Mouse (Mus musculus) embryonic fibroblast, embryonic 13.5 days (primary cell): ENCODE measurements around the gene Fam192a. TPM values are rescaled to one million over a fixed set of nuclear protein-coding genes. Genes with fewer than 3 reads are reported as not detected.

Source experiments
- H3K27ac ChIP-seq: 2 replicates; pipeline ENCODE4 v1.5.1; 2012; ENCODE audit warnings: low read length, control low read depth, inconsistent platforms; ENCODE audit not compliant: insufficient read depth
- H3K4me1 ChIP-seq: 2 replicates; pipeline ENCODE4 v1.6.1; 2011; ENCODE audit warnings: low read length; ENCODE audit not compliant: control insufficient read depth, insufficient read depth
- H3K4me3 ChIP-seq: 2 replicates; pipeline ENCODE4 v1.5.1; 2011; ENCODE audit warnings: mild to moderate bottlenecking, control low read depth, low read length; ENCODE audit not compliant: insufficient read depth
- CTCF ChIP-seq: IDR thresholded peaks from 2 replicates; pipeline ENCODE4 v1.5.1; 2011; ENCODE audit warnings: mild to moderate bottlenecking, control low read depth, low read length, moderate library complexity, borderline replicate concordance; ENCODE audit not compliant: insufficient read depth
- POLR2A ChIP-seq: IDR thresholded peaks from 2 replicates; pipeline ENCODE4 v1.6.1; 2011; ENCODE audit warnings: low read depth, mild to moderate bottlenecking, control low read depth, low read length, moderate library complexity
- polyA plus RNA-seq: library from polyadenylated mRNA; stranded (reverse); fragments of >200 nt; gene quantifications from 2 replicates; pipeline ENCODE4 v1.2.4, GENCODE M21; 2011; ENCODE audit warnings: low read depth; ENCODE audit not compliant: missing spikeins, insufficient read length

The Fam192a gene
- polyA plus RNA-seq, 1 experiment = 54.9 TPM

- no peak overlapping the region for H3K4me3 ChIP-seq
- TF ChIP-seq CTCF = no peak
- no peak for TF ChIP-seq POLR2A
- no peak overlapping the region for H3K27ac ChIP-seq
- H3K4me1 ChIP-seq = peaks cover 9% of the 10 kb centered on the region; the same call in 1 of the 2 replicates
Measured at GRCm38 (mm10) chr8:94552696-94553095, 49.1 kb downstream of the Fam192a start.

GRCm38 (mm10) chr8:94551471-94552422 lies 50.0 kb downstream of the Fam192a start:
- Histone ChIP-seq H3K27ac (no peak overlapping the region), H3K4me1 (no peaks in the 10 kb centered on the region)
- TF ChIP-seq CTCF (no peak), POLR2A (no peak)

GRCm38 (mm10) chr8:94549998-94550397 lies 51.8 kb downstream of the Fam192a start:
- Histone ChIP-seq H3K27ac (no peak overlapping the region), H3K4me1 (no peaks in the 10 kb centered on the region), H3K4me3 (no peak overlapping the region)
- TF ChIP-seq POLR2A (no peak), CTCF (no peak)

More at GRCm38 (mm10) chr8:94551471-94552422, 50.0 kb downstream of the Fam192a start:
- H3K4me3 ChIP-seq = no peak overlapping the region

GRCm38 (mm10) chr8:94549482-94549881 lies 52.3 kb downstream of the Fam192a start:
- TF ChIP-seq POLR2A = no peak
- no peak for TF ChIP-seq CTCF
- Histone ChIP-seq H3K4me3 (no peak overlapping the region), H3K4me1 (no peaks in the 10 kb centered on the region), H3K27ac (no peak overlapping the region)

- no peak for TF ChIP-seq CTCF
- TF ChIP-seq POLR2A = no peak
- no peaks in the 10 kb centered on the region for H3K4me1 ChIP-seq
- no peak overlapping the region for H3K27ac ChIP-seq
- H3K4me3 ChIP-seq = no peak overlapping the region
Measured at GRCm38 (mm10) chr8:94549041-94549440, 52.8 kb downstream of the Fam192a start.

GRCm38 (mm10) chr8:94543981-94544380 lies 57.8 kb downstream of the Fam192a start:
- H3K4me1 ChIP-seq = no peaks in the 10 kb centered on the region
- H3K27ac ChIP-seq = no peak overlapping the region
- H3K4me3 ChIP-seq = no peak overlapping the region
- TF ChIP-seq CTCF (no peak), POLR2A (no peak)

GRCm38 (mm10) chr8:94540889-94541795 lies 60.7 kb downstream of the Fam192a start:
- Histone ChIP-seq H3K4me3 (no peak overlapping the region), H3K27ac (no peak overlapping the region), H3K4me1 (no peaks in the 10 kb centered on the region)
- TF ChIP-seq CTCF (no peak), POLR2A (no peak)

- Histone ChIP-seq H3K4me1 (no peaks in the 10 kb centered on the region), H3K27ac (no peak overlapping the region), H3K4me3 (no peak overlapping the region)
- TF ChIP-seq POLR2A (no peak), CTCF (no peak)
Measured at GRCm38 (mm10) chr8:94540025-94540424, 61.8 kb downstream of the Fam192a start.

GRCm38 (mm10) chr8:94537456-94537855 lies 64.3 kb downstream of the Fam192a start:
- TF ChIP-seq POLR2A (no peak), CTCF (no peak)
- Histone ChIP-seq H3K4me3 (no peak overlapping the region), H3K27ac (no peak overlapping the region), H3K4me1 (no peaks in the 10 kb centered on the region)

- Histone ChIP-seq H3K4me3 (no peak overlapping the region), H3K27ac (no peak overlapping the region), H3K4me1 (0 out of 2 replicates have a peak, but pooled peaks cover 2% of the 10 kb centered on the region)
- no peak for TF ChIP-seq CTCF
- no peak for TF ChIP-seq POLR2A
Measured at GRCm38 (mm10) chr8:94535631-94536030, 66.2 kb downstream of the Fam192a start.
